Mouse (Mus musculus): ENCODE data around the gene Rbm15.

DNA sequence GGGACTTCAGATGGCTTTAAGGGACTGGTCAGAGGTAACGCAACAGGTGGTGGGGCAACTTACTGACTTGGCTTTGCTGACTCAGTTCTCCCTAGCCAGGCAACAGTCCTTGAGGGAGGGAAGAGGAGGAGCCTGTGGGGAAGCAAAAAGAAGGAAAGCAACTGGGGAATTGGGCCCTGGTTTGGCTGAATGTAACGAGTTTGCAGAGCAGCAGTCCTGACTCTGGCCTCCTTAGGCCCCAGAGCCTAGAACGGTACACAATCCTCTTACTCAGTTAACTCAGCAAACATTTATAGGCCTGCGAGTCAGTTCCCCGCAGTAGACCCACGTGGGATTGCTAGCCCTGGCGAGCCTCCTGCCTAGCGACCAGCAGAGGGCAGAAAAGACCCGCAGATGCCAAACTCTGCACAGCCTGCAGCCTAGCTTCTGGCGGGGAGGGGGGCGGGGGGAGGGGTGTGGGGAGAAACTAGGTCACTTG, 23.5 kb upstream of the Rbm15 start:
- no peak for TF ChIP-seq POLR2A (IDR thresholded peaks at IDR 0.05; ENCODE audit: insufficient read depth, low read depth, low read length)
- TF ChIP-seq CTCF (IDR thresholded peaks at IDR 0.05; ENCODE audit: insufficient read depth, low read depth, low read length): peak; percentile 67; the same call in 1 of the 2 replicates

Data from olfactory bulb, adult 2 months (tissue).